Mouse (Mus musculus): ENCODE results near the gene Ift140. TPM values are rescaled to one million over a fixed set of nuclear protein-coding genes. Genes with fewer than 3 reads are reported as not detected.
"Not testable (repeated sequence)": the region's sequence is repeated elsewhere in the genome, so short reads cannot be mapped to it uniquely, and the experiment has no call there.

Ift140 gene
- polyA plus RNA-seq, 1 experiment from 2014 or later = 18.7 TPM

- ATAC-seq (ENCODE audit: insufficient number of reproducible peaks, insufficient read depth, low FRiP score, low read depth) = no peak
- H3K4me2 ChIP-seq (replicated peaks; ENCODE audit: low read depth, low read length) = no peak overlapping the region
- no peak overlapping the region for H3K27ac ChIP-seq (ENCODE audit: low read length)
- no peaks in the 10 kb centered on the region for H3K9me3 ChIP-seq (ENCODE audit: control insufficient read depth, low read depth, low read length)
- 80% methylated on average over 3 of the region's 3 CpGs for WGBS
- peaks cover 4% of the 10 kb centered on the region; the same call in 1 of the 2 replicates for H3K4me1 ChIP-seq (ENCODE audit: control insufficient read depth, insufficient read depth, low read length)
- no peaks in the 10 kb centered on the region for H3K27me3 ChIP-seq (ENCODE audit: control insufficient read depth, insufficient read depth, low read length)
- H3K9ac ChIP-seq (replicated peaks; ENCODE audit: low read depth, low read length) = no peak overlapping the region
- H3K4me3 ChIP-seq (ENCODE audit: low read depth, low read length) = no peak overlapping the region
- peaks cover 26% of the 10 kb centered on the region for H3K36me3 ChIP-seq (ENCODE audit: control insufficient read depth, insufficient read depth, low read length)
Observed at GRCm38 (mm10) chr17:25112423-25112810, 96.5 kb downstream of the Ift140 start.

- H3K9ac ChIP-seq (replicated peaks; ENCODE audit: low read depth, low read length) = peak overlapping the region; percentile 47
- peaks cover 19% of the 10 kb centered on the region for H3K36me3 ChIP-seq (ENCODE audit: control insufficient read depth, insufficient read depth, low read length)
- H3K27me3 ChIP-seq (ENCODE audit: control insufficient read depth, insufficient read depth, low read length) = no peaks in the 10 kb centered on the region
- WGBS = 10% methylated on average over 23 of the region's 23 CpGs
- no peaks in the 10 kb centered on the region for H3K9me3 ChIP-seq (ENCODE audit: control insufficient read depth, low read depth, low read length)
- peak overlapping the region; percentile 94 for H3K27ac ChIP-seq (ENCODE audit: low read length)
- peak overlapping the region; percentile 99 for H3K4me2 ChIP-seq (replicated peaks; ENCODE audit: low read depth, low read length)
- peaks cover 4% of the 10 kb centered on the region; the same call in 1 of the 2 replicates for H3K4me1 ChIP-seq (ENCODE audit: control insufficient read depth, insufficient read depth, low read length)
- H3K4me3 ChIP-seq (ENCODE audit: low read depth, low read length) = peak overlapping the region; percentile 67
- peak; percentile 68 for ATAC-seq (ENCODE audit: insufficient number of reproducible peaks, insufficient read depth, low FRiP score, low read depth)
Observed at GRCm38 (mm10) chr17:25114908-25115645, 99.2 kb downstream of the Ift140 start.

GRCm38 (mm10) chr17:25115664-25116432 lies 100.0 kb downstream of the Ift140 start, which contains the start of gene Telo2:
Telo2 (minus strand) TSS chr17:25115967.
- H3K9ac ChIP-seq (replicated peaks; ENCODE audit: low read depth, low read length) = peak within 1 kb of the TSS; percentile 47
- peaks cover 13% of the 10 kb centered on the region for H3K36me3 ChIP-seq (ENCODE audit: control insufficient read depth, insufficient read depth, low read length)
- no peaks in the 10 kb centered on the region for H3K27me3 ChIP-seq (ENCODE audit: control insufficient read depth, insufficient read depth, low read length)
- no peaks in the 10 kb centered on the region for H3K9me3 ChIP-seq (ENCODE audit: control insufficient read depth, low read depth, low read length)
- H3K4me1 ChIP-seq (ENCODE audit: control insufficient read depth, insufficient read depth, low read length) = peaks cover 4% of the 10 kb centered on the region; the same call in 1 of the 2 replicates
- 4% methylated on average over 40 of the region's 40 CpGs for WGBS
- peak within 1 kb of the TSS; percentile 99 for H3K4me2 ChIP-seq (replicated peaks; ENCODE audit: low read depth, low read length)
- peak within 1 kb of the TSS; percentile 67 for H3K4me3 ChIP-seq (ENCODE audit: low read depth, low read length)
- ATAC-seq (ENCODE audit: insufficient number of reproducible peaks, insufficient read depth, low FRiP score, low read depth) = peak; percentile 92
- peak within 1 kb of the TSS; percentile 94 for H3K27ac ChIP-seq (ENCODE audit: low read length)

- Histone ChIP-seq H3K9ac (replicated peaks; ENCODE audit: low read depth, low read length) (no peak overlapping the region), H3K4me1 (ENCODE audit: control insufficient read depth, insufficient read depth, low read length) (peaks cover 4% of the 10 kb centered on the region; the same call in 1 of the 2 replicates), H3K4me3 (ENCODE audit: low read depth, low read length) (no peak overlapping the region), H3K9me3 (ENCODE audit: control insufficient read depth, low read depth, low read length) (no peaks in the 10 kb centered on the region), H3K27ac (ENCODE audit: low read length) (no peak overlapping the region), H3K36me3 (ENCODE audit: control insufficient read depth, insufficient read depth, low read length) (0 out of 2 replicates have a peak, but pooled peaks cover 6% of the 10 kb centered on the region), H3K27me3 (ENCODE audit: control insufficient read depth, insufficient read depth, low read length) (no peaks in the 10 kb centered on the region), H3K4me2 (replicated peaks; ENCODE audit: low read depth, low read length) (no peak overlapping the region)
- WGBS = 31% methylated on average over 4 of the region's 4 CpGs
- no peak for ATAC-seq (ENCODE audit: insufficient number of reproducible peaks, insufficient read depth, low FRiP score, low read depth)
Observed at GRCm38 (mm10) chr17:25117263-25117662, 101.4 kb downstream of the Ift140 start.

GRCm38 (mm10) chr17:25120406-25120805 lies 104.5 kb downstream of the Ift140 start, which contains the start of gene Ptx4:
Ptx4 (plus strand) TSS chr17:25120760.
- no peaks in the 10 kb centered on the region for H3K36me3 ChIP-seq (ENCODE audit: control insufficient read depth, insufficient read depth, low read length)
- H3K4me2 ChIP-seq (replicated peaks; ENCODE audit: low read depth, low read length) = no peak within 1 kb of the TSS
- no peak within 1 kb of the TSS for H3K27ac ChIP-seq (ENCODE audit: low read length)
- H3K27me3 ChIP-seq (ENCODE audit: control insufficient read depth, insufficient read depth, low read length) = no peaks in the 10 kb centered on the region
- H3K9ac ChIP-seq (replicated peaks; ENCODE audit: low read depth, low read length) = no peak within 1 kb of the TSS
- no peaks in the 10 kb centered on the region for H3K4me1 ChIP-seq (ENCODE audit: control insufficient read depth, insufficient read depth, low read length)
- WGBS = 41% methylated on average over 3 of the region's 3 CpGs
- no peak within 1 kb of the TSS for H3K4me3 ChIP-seq (ENCODE audit: low read depth, low read length)
- no peaks in the 10 kb centered on the region for H3K9me3 ChIP-seq (ENCODE audit: control insufficient read depth, low read depth, low read length)
- ATAC-seq (ENCODE audit: insufficient number of reproducible peaks, insufficient read depth, low FRiP score, low read depth) = no peak

- WGBS = 23% methylated on average over 7 of the region's 7 CpGs
- no peak overlapping the region for H3K4me2 ChIP-seq (replicated peaks; ENCODE audit: low read depth, low read length)
Observed at GRCm38 (mm10) chr17:25123979-25124378, 108.1 kb downstream of the Ift140 start.

GRCm38 (mm10) chr17:25125442-25126060 lies 109.7 kb downstream of the Ift140 start:
- not testable (repeated sequence) for ATAC-seq (ENCODE audit: insufficient number of reproducible peaks, insufficient read depth, low FRiP score, low read depth); H3K4me2 ChIP-seq (replicated peaks; ENCODE audit: low read depth, low read length)
- 75% methylated on average over 3 of the region's 3 CpGs for WGBS

More at GRCm38 (mm10) chr17:25123979-25124378, 108.1 kb downstream of the Ift140 start:
- Histone ChIP-seq H3K4me3 (ENCODE audit: low read depth, low read length) (no peak overlapping the region), H3K27me3 (ENCODE audit: control insufficient read depth, insufficient read depth, low read length) (no peaks in the 10 kb centered on the region), H3K9ac (replicated peaks; ENCODE audit: low read depth, low read length) (no peak overlapping the region), H3K9me3 (ENCODE audit: control insufficient read depth, low read depth, low read length) (no peaks in the 10 kb centered on the region), H3K4me1 (ENCODE audit: control insufficient read depth, insufficient read depth, low read length) (no peaks in the 10 kb centered on the region), H3K27ac (ENCODE audit: low read length) (no peak overlapping the region), H3K36me3 (ENCODE audit: control insufficient read depth, insufficient read depth, low read length) (no peaks in the 10 kb centered on the region)
- ATAC-seq (ENCODE audit: insufficient number of reproducible peaks, insufficient read depth, low FRiP score, low read depth) = no peak

GRCm38 (mm10) chr17:25127079-25127478 lies 111.2 kb downstream of the Ift140 start:
- Histone ChIP-seq H3K27me3 (ENCODE audit: control insufficient read depth, insufficient read depth, low read length) (no peaks in the 10 kb centered on the region), H3K4me2 (replicated peaks; ENCODE audit: low read depth, low read length) (no peak overlapping the region), H3K36me3 (ENCODE audit: control insufficient read depth, insufficient read depth, low read length) (no peaks in the 10 kb centered on the region), H3K27ac (ENCODE audit: low read length) (no peak overlapping the region), H3K4me3 (ENCODE audit: low read depth, low read length) (no peak overlapping the region), H3K9me3 (ENCODE audit: control insufficient read depth, low read depth, low read length) (no peaks in the 10 kb centered on the region), H3K4me1 (ENCODE audit: control insufficient read depth, insufficient read depth, low read length) (no peaks in the 10 kb centered on the region), H3K9ac (replicated peaks; ENCODE audit: low read depth, low read length) (no peak overlapping the region)
- 44% methylated on average over 8 of the region's 8 CpGs for WGBS
- ATAC-seq (ENCODE audit: insufficient number of reproducible peaks, insufficient read depth, low FRiP score, low read depth) = 0 out of 2 replicates have a peak, but pooled peaks have one; percentile 18

More at GRCm38 (mm10) chr17:25125442-25126060, 109.7 kb downstream of the Ift140 start:
- not testable (repeated sequence) for H3K27ac ChIP-seq (ENCODE audit: low read length); H3K9ac ChIP-seq (replicated peaks; ENCODE audit: low read depth, low read length); H3K9me3 ChIP-seq (ENCODE audit: control insufficient read depth, low read depth, low read length); H3K4me3 ChIP-seq (ENCODE audit: low read depth, low read length); H3K27me3 ChIP-seq (ENCODE audit: control insufficient read depth, insufficient read depth, low read length); H3K36me3 ChIP-seq (ENCODE audit: control insufficient read depth, insufficient read depth, low read length); H3K4me1 ChIP-seq (ENCODE audit: control insufficient read depth, insufficient read depth, low read length)
